Mouse (Mus musculus): ENCODE data around the gene Ubl3. TPM values are rescaled to one million over a fixed set of nuclear protein-coding genes. Genes with fewer than 3 reads are reported as not detected.
A peak's percentile ranks its signal among the peaks of the same experiment; 100 is the strongest.

The Ubl3 gene
- total and polyA plus RNA-seq, 3 experiments: 43.6 to 112 (median 92.7) TPM

- under 1% methylated on average over 17 of the region's 17 CpGs for WGBS
- Histone ChIP-seq H3K36me3 (ENCODE audit: control insufficient read depth, insufficient read depth, low read length) (peaks cover 21% of the 10 kb centered on the region), H3K79me2 (replicated peaks; ENCODE audit: control insufficient read depth, insufficient read depth, low read length) (peaks cover 7% of the 10 kb centered on the region), H3K9ac (ENCODE audit: low read depth, low read length) (peak overlapping the region; percentile 84), H3K27me3 (ENCODE audit: control insufficient read depth, insufficient read depth, low read length) (no peaks in the 10 kb centered on the region), H3K4me1 (ENCODE audit: control insufficient read depth, insufficient read depth, low read length) (peaks cover 20% of the 10 kb centered on the region), H3K27ac (peak overlapping the region; percentile 88), H3K4me3 (peak overlapping the region; percentile 53)
- intact Hi-C loops (cut with DNase I): loop anchor here (5.0 kb wide), 3 partner anchors 39 to 191 kb away; no protein-coding TSS in a partner anchor
- peak in 1 of 2 experiments; percentile 61 for DNase-seq
- no peak for TF ChIP-seq CTCF (IDR thresholded peaks at IDR 0.05)
- TF ChIP-seq EP300 (IDR thresholded peaks at IDR 0.05; ENCODE audit: insufficient read depth, low read depth, low read length): no peak
- TF ChIP-seq POLR2A (IDR thresholded peaks at IDR 0.05; ENCODE audit: insufficient read depth, low read depth, low read length): no peak
Measured at GRCm38 (mm10) chr5:148551764-148552136, 839 bp downstream of the Ubl3 start.

- DNase-seq: peak; percentile 61 to 72
- WGBS: under 1% methylated on average over 28 of the region's 28 CpGs
- H3K4me3 ChIP-seq: peak overlapping the region; percentile 53
- no peaks in the 10 kb centered on the region for H3K27me3 ChIP-seq (ENCODE audit: control insufficient read depth, insufficient read depth, low read length)
- 0 out of 2 replicates have a peak, but pooled peaks have one; percentile 10 for TF ChIP-seq EP300 (IDR thresholded peaks at IDR 0.05; ENCODE audit: insufficient read depth, low read depth, low read length)
- TF ChIP-seq POLR2A (IDR thresholded peaks at IDR 0.05; ENCODE audit: insufficient read depth, low read depth, low read length): no peak
- H3K9ac ChIP-seq (ENCODE audit: low read depth, low read length): peak overlapping the region; percentile 83
- H3K27ac ChIP-seq: peak overlapping the region; percentile 88
- intact Hi-C loops (cut with DNase I): loop anchor here (5.0 kb wide), 3 partner anchors 39 to 191 kb away; no protein-coding TSS in a partner anchor
- peaks cover 21% of the 10 kb centered on the region for H3K4me1 ChIP-seq (ENCODE audit: control insufficient read depth, insufficient read depth, low read length)
- H3K79me2 ChIP-seq (replicated peaks; ENCODE audit: control insufficient read depth, insufficient read depth, low read length): peaks cover 7% of the 10 kb centered on the region
- H3K36me3 ChIP-seq (ENCODE audit: control insufficient read depth, insufficient read depth, low read length): peaks cover 24% of the 10 kb centered on the region
Measured at GRCm38 (mm10) chr5:148550821-148551763, 1.5 kb downstream of the Ubl3 start.

- Histone ChIP-seq H3K79me2 (replicated peaks; ENCODE audit: control insufficient read depth, insufficient read depth, low read length) (peaks cover 8% of the 10 kb centered on the region), H3K27ac (peak overlapping the region; percentile 88; the same call in 1 of the 2 replicates), H3K4me1 (ENCODE audit: control insufficient read depth, insufficient read depth, low read length) (peaks cover 22% of the 10 kb centered on the region), H3K27me3 (ENCODE audit: control insufficient read depth, insufficient read depth, low read length) (no peaks in the 10 kb centered on the region), H3K9ac (ENCODE audit: low read depth, low read length) (peak overlapping the region; percentile 45), H3K4me3 (peak overlapping the region; percentile 53), H3K36me3 (ENCODE audit: control insufficient read depth, insufficient read depth, low read length) (peaks cover 24% of the 10 kb centered on the region)
- WGBS: 2% methylated on average over 6 of the region's 6 CpGs
- no peak for TF ChIP-seq CTCF (IDR thresholded peaks at IDR 0.05)
- no peak for TF ChIP-seq POLR2A (IDR thresholded peaks at IDR 0.05; ENCODE audit: insufficient read depth, low read depth, low read length)
- peak; percentile 53 for DNase-seq
- intact Hi-C loops (cut with DNase I): loop anchor here (5.0 kb wide), 3 partner anchors 38 to 192 kb away; no protein-coding TSS in a partner anchor
Measured at GRCm38 (mm10) chr5:148550393-148550792, 2.2 kb downstream of the Ubl3 start.

GRCm38 (mm10) chr5:148549307-148549706, 3.3 kb downstream of the Ubl3 start:
- H3K4me3 ChIP-seq: no peak overlapping the region
- peaks cover 24% of the 10 kb centered on the region for H3K36me3 ChIP-seq (ENCODE audit: control insufficient read depth, insufficient read depth, low read length)
- TF ChIP-seq EP300 (IDR thresholded peaks at IDR 0.05; ENCODE audit: insufficient read depth, low read depth, low read length) (no peak), POLR2A (IDR thresholded peaks at IDR 0.05; ENCODE audit: insufficient read depth, low read depth, low read length) (no peak), CTCF (IDR thresholded peaks at IDR 0.05) (no peak)
- no peak for DNase-seq
- intact Hi-C loops (cut with DNase I): loop anchor here (2.0 kb wide), 1 partner anchor 243 kb away; no protein-coding TSS in a partner anchor
- peaks cover 12% of the 10 kb centered on the region for H3K79me2 ChIP-seq (replicated peaks; ENCODE audit: control insufficient read depth, insufficient read depth, low read length)
- no peaks in the 10 kb centered on the region for H3K27me3 ChIP-seq (ENCODE audit: control insufficient read depth, insufficient read depth, low read length)
- H3K27ac ChIP-seq: no peak overlapping the region
- 38% methylated on average over 4 of the region's 4 CpGs for WGBS
- H3K9ac ChIP-seq (ENCODE audit: low read depth, low read length): no peak overlapping the region
- H3K4me1 ChIP-seq (ENCODE audit: control insufficient read depth, insufficient read depth, low read length): peaks cover 25% of the 10 kb centered on the region

- Histone ChIP-seq H3K4me1 (ENCODE audit: control insufficient read depth, insufficient read depth, low read length) (peaks cover 28% of the 10 kb centered on the region), H3K27ac (no peak overlapping the region), H3K27me3 (ENCODE audit: control insufficient read depth, insufficient read depth, low read length) (no peaks in the 10 kb centered on the region), H3K79me2 (replicated peaks; ENCODE audit: control insufficient read depth, insufficient read depth, low read length) (peaks cover 14% of the 10 kb centered on the region), H3K9ac (ENCODE audit: low read depth, low read length) (no peak overlapping the region), H3K36me3 (ENCODE audit: control insufficient read depth, insufficient read depth, low read length) (peaks cover 30% of the 10 kb centered on the region), H3K4me3 (no peak overlapping the region)
- intact Hi-C loops (cut with DNase I): loop anchor here (2.0 kb wide), 1 partner anchor 244 kb away; no protein-coding TSS in a partner anchor
- no peak for TF ChIP-seq EP300 (IDR thresholded peaks at IDR 0.05; ENCODE audit: insufficient read depth, low read depth, low read length)
- no peak for TF ChIP-seq POLR2A (IDR thresholded peaks at IDR 0.05; ENCODE audit: insufficient read depth, low read depth, low read length)
- no peak for TF ChIP-seq CTCF (IDR thresholded peaks at IDR 0.05)
- no peak for DNase-seq
- WGBS: 43% methylated on average over 9 of the region's 9 CpGs
Measured at GRCm38 (mm10) chr5:148548568-148548967, 4.0 kb downstream of the Ubl3 start.

Data from heart, adult 2 months (tissue).